Mouse (Mus musculus) heart, adult 2 months (tissue): ENCODE data around the gene Rnf227. TPM values are rescaled to one million over a fixed set of nuclear protein-coding genes. Genes with fewer than 3 reads are reported as not detected.
"Not testable (repeated sequence)": the region's sequence is repeated elsewhere in the genome, so short reads cannot be mapped to it uniquely, and the experiment has no call there.

Experiments
- DNase-seq, 2 experiments: peaks; one replicate each; pipeline ENCODE4 v3.0.0; 2021
- H3K27ac ChIP-seq: fragments of 200-600 bp; 2 replicates; pipeline ENCODE4 v1.8.1; 2022
- H3K27me3 ChIP-seq: fragments of 200-500 bp; 2 replicates; pipeline ENCODE4 v1.6.1; 2012; ENCODE audit warnings: mild to moderate bottlenecking, low read length, inconsistent platforms, mixed read lengths; ENCODE audit not compliant: control insufficient read depth, insufficient read depth
- H3K36me3 ChIP-seq: fragments of 200-500 bp; 2 replicates; pipeline ENCODE4 v1.6.1; 2012; ENCODE audit warnings: low read length, inconsistent platforms; ENCODE audit not compliant: control insufficient read depth, insufficient read depth
- H3K4me1 ChIP-seq: fragments of 200-500 bp; 2 replicates; pipeline ENCODE4 v1.6.1; 2011; ENCODE audit warnings: low read length; ENCODE audit not compliant: control insufficient read depth, insufficient read depth
- H3K4me3 ChIP-seq: fragments of 200-600 bp; 2 replicates; pipeline ENCODE4 v1.8.1; 2022
- H3K79me2 ChIP-seq: fragments of 200-500 bp; replicated peaks from 2 replicates; pipeline ENCODE4 v1.6.1; 2012; ENCODE audit warnings: mild to moderate bottlenecking, inconsistent platforms, low read length, moderate library complexity, mixed read lengths; ENCODE audit not compliant: control insufficient read depth, insufficient read depth
- H3K9ac ChIP-seq: fragments of 200-500 bp; 2 replicates; pipeline ENCODE4 v1.6.1; 2012; ENCODE audit warnings: low read depth, mild to moderate bottlenecking, control low read depth, inconsistent platforms, low read length, mixed read lengths
- CTCF ChIP-seq: fragments of 200-600 bp; IDR thresholded peaks from 2 replicates; pipeline ENCODE4 v1.8.1; 2022; ENCODE audit warnings: antibody characterized with exemption, mild to moderate bottlenecking, moderate library complexity
- EP300 ChIP-seq: fragments of 200-500 bp; IDR thresholded peaks from 2 replicates; pipeline ENCODE4 v1.6.1; 2011; ENCODE audit warnings: low read depth, low read length, control low read depth; ENCODE audit not compliant: insufficient read depth
- POLR2A ChIP-seq: fragments of 200-500 bp; IDR thresholded peaks from 2 replicates; pipeline ENCODE4 v1.6.1; 2011; ENCODE audit warnings: mild to moderate bottlenecking, low read depth, low read length, control low read depth; ENCODE audit not compliant: insufficient read depth
- WGBS: fragments of 180-500 bp; shearing (Covaris S2); methylation state at CpG from one replicate; pipeline ENCODE4 v1.1.7; 2018; 5-methylcytosine and 5-hydroxymethylcytosine counted together
- intact Hi-C: fragments of 180-260 bp; cut with DNase I; formaldehyde crosslinking; loops from one replicate; pipeline ENCODE4 v1.15.1; 2025
- polyA plus RNA-seq: library from polyadenylated mRNA; depleted of rRNA; stranded (reverse); fragments of >200 nt; gene quantifications from 2 replicates; pipeline ENCODE4 v1.2.3, GENCODE M21; 2012
- total RNA-seq, 2 experiments: library from RNA; stranded (reverse); gene quantifications; 2 replicates each; pipeline ENCODE4 v1.2.3; 2021

Gene Rnf227
- total and polyA plus RNA-seq, 3 experiments: 0.31 to 0.51 (median 0.36) TPM

GRCm38 (mm10) chr11:69305291-69305690, 35.0 kb upstream of the Rnf227 start:
- no peak overlapping the region for H3K4me3 ChIP-seq
- no peaks in the 10 kb centered on the region for H3K79me2 ChIP-seq
- WGBS: 89% methylated on average over 9 of the region's 9 CpGs
- no peaks in the 10 kb centered on the region for H3K27me3 ChIP-seq
- H3K36me3 ChIP-seq: no peaks in the 10 kb centered on the region
- no peak overlapping the region for H3K9ac ChIP-seq
- no peak for TF ChIP-seq EP300
- TF ChIP-seq CTCF: no peak
- no peak for TF ChIP-seq POLR2A
- H3K27ac ChIP-seq: no peak overlapping the region
- H3K4me1 ChIP-seq: no peaks in the 10 kb centered on the region
- DNase-seq: no peak
- intact Hi-C loops: no loop called here

- H3K4me1 ChIP-seq: peaks cover 2% of the 10 kb centered on the region; the same call in 1 of the 2 replicates
Observed at GRCm38 (mm10) chr11:69306039-69306438, 34.2 kb upstream of the Rnf227 start.

GRCm38 (mm10) chr11:69311266-69311665, 29.0 kb upstream of the Rnf227 start:
- no peaks in the 10 kb centered on the region for H3K36me3 ChIP-seq

More at GRCm38 (mm10) chr11:69306039-69306438, 34.2 kb upstream of the Rnf227 start:
- TF ChIP-seq POLR2A: no peak
- no peak for TF ChIP-seq CTCF
- TF ChIP-seq EP300: no peak
- Histone ChIP-seq H3K79me2 (no peaks in the 10 kb centered on the region), H3K36me3 (no peaks in the 10 kb centered on the region), H3K9ac (no peak overlapping the region), H3K4me3 (no peak overlapping the region), H3K27me3 (no peaks in the 10 kb centered on the region), H3K27ac (no peak overlapping the region)
- WGBS: 87% methylated on average over 2 of the region's 2 CpGs
- intact Hi-C loops: no loop called here
- DNase-seq: no peak

GRCm38 (mm10) chr11:69316361-69316760, 23.9 kb upstream of the Rnf227 start:
- Histone ChIP-seq H3K79me2 (no peaks in the 10 kb centered on the region), H3K27ac (no peak overlapping the region), H3K4me1 (no peaks in the 10 kb centered on the region), H3K9ac (no peak overlapping the region), H3K36me3 (no peaks in the 10 kb centered on the region), H3K4me3 (no peak overlapping the region), H3K27me3 (no peaks in the 10 kb centered on the region)
- DNase-seq: no peak
- intact Hi-C loops: no loop called here
- 93% methylated on average over 6 of the region's 6 CpGs for WGBS
- no peak for TF ChIP-seq POLR2A
- TF ChIP-seq CTCF: no peak
- no peak for TF ChIP-seq EP300

More at GRCm38 (mm10) chr11:69311266-69311665, 29.0 kb upstream of the Rnf227 start:
- H3K9ac ChIP-seq: no peak overlapping the region
- peaks cover 2% of the 10 kb centered on the region; the same call in 1 of the 2 replicates for H3K4me1 ChIP-seq
- peak in 1 of 2 experiments; percentile 41 for DNase-seq
- TF ChIP-seq CTCF (no peak), EP300 (no peak), POLR2A (no peak)
- H3K27me3 ChIP-seq: no peaks in the 10 kb centered on the region
- no peaks in the 10 kb centered on the region for H3K79me2 ChIP-seq
- no peak overlapping the region for H3K27ac ChIP-seq
- H3K4me3 ChIP-seq: no peak overlapping the region
- intact Hi-C loops: no loop called here
- WGBS: 45% methylated on average over 7 of the region's 7 CpGs

DNA sequence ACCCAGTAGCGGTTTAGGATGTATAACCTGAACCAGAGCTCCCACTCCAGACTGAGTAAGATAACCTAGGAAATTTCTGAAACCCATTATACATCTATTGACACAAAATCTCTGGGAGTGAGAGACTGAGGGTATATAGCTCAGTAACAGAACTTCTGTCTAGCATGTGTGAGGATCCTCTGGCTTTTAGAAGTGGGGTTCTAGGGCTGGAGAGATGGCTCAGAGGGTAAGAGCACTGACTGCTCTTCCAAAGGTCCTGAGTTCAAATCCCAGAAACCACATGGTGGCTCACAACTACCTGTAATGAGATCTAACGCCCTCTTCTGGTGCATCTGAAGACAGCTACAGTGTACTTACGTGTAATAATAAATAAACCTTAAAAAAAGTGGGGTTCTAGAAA, 22.3 kb upstream of the Rnf227 start:
- 89% methylated on average over 3 of the region's 3 CpGs for WGBS
- H3K27ac ChIP-seq, H3K9ac ChIP-seq, H3K36me3 ChIP-seq, H3K4me1 ChIP-seq, DNase-seq, H3K4me3 ChIP-seq, H3K27me3 ChIP-seq, H3K79me2 ChIP-seq, intact Hi-C loops: not testable (repeated sequence)

- H3K4me1 ChIP-seq: peaks cover 10% of the 10 kb centered on the region
- 96% methylated on average over 6 of the region's 6 CpGs for WGBS
- H3K4me3 ChIP-seq: no peak overlapping the region
- DNase-seq: no peak
- H3K36me3 ChIP-seq: no peaks in the 10 kb centered on the region
- H3K27ac ChIP-seq: no peak overlapping the region
- peaks cover under 1% of the 10 kb centered on the region; the same call in 1 of the 2 replicates for H3K27me3 ChIP-seq
- H3K79me2 ChIP-seq: no peaks in the 10 kb centered on the region
- no peak overlapping the region for H3K9ac ChIP-seq
- TF ChIP-seq POLR2A (no peak), CTCF (no peak), EP300 (no peak)
- intact Hi-C loops: loop anchor here (5.0 to 10.0 kb wide), 3 partner anchors 49 to 257 kb away; no protein-coding TSS in a partner anchor
Observed at GRCm38 (mm10) chr11:69321580-69321979, 18.7 kb upstream of the Rnf227 start.
